Mouse (Mus musculus): ENCODE data around the gene Gm3476.
"Not testable (repeated sequence)": the region's sequence is repeated elsewhere in the genome, so short reads cannot be mapped to it uniquely, and the experiment has no call there.

Gm3476 gene

GRCm38 (mm10) chr14:6125707-6126106 is at the start of gene Gm3476:
Gm3476 (minus strand) TSS chr14:6125807.
- not testable (repeated sequence) for DNase-seq (ENCODE audit: low spot score)

- not testable (repeated sequence) for DNase-seq (ENCODE audit: low spot score)
Observed at GRCm38 (mm10) chr14:6163538-6163937, 37.9 kb upstream of the Gm3476 start.

GRCm38 (mm10) chr14:6161085-6161484 is 35.5 kb upstream of the Gm3476 start:
- not testable (repeated sequence) for DNase-seq (ENCODE audit: low spot score)

- DNase-seq (ENCODE audit: low spot score): peak; percentile 26
Observed at GRCm38 (mm10) chr14:6108272-6108925, 17.2 kb downstream of the Gm3476 start, which contains the start of gene Gm3468. Gm3468 (minus strand) TSS chr14:6108665.

- DNase-seq (ENCODE audit: low spot score): not testable (repeated sequence)
Observed at GRCm38 (mm10) chr14:6107500-6107899, 18.1 kb downstream of the Gm3476 start.

- DNase-seq (ENCODE audit: low spot score): not testable (repeated sequence)
Observed at GRCm38 (mm10) chr14:6093842-6094241, 31.8 kb downstream of the Gm3476 start, which contains the start of gene Gm8206. Gm8206 (minus strand) TSS chr14:6093942.

GRCm38 (mm10) chr14:6058167-6058566 is 67.4 kb downstream of the Gm3476 start, which contains the start of gene Gm6337:
Gm6337 (minus strand) TSS chr14:6058267.
- DNase-seq (ENCODE audit: low spot score): not testable (repeated sequence)
